Mouse (Mus musculus) right cerebral cortex, postnatal 36 days (tissue): ENCODE measurements around the gene Gm21969.

ENCODE experiments used
- DNase-seq, 2 experiments: peaks; one replicate each; pipeline ENCODE4 v3.0.0; 2022; ENCODE audit warnings: low spot score in 2 of 2, mixed read lengths in 1 of 2

The Gm21969 gene

GRCm38 (mm10) chr4:139617001-139617364 is 14.0 kb downstream of the Gm21969 start:
- DNase-seq, result no peak

GRCm38 (mm10) chr4:139619765-139620164 is 16.8 kb downstream of the Gm21969 start:
- DNase-seq, result no peak

GRCm38 (mm10) chr4:139622373-139623282 is 19.6 kb downstream of the Gm21969 start, which contains the start of gene Aldh4a1:
Gene Aldh4a1 (plus strand): TSS chr4:139622866.
- peak; percentile 90 to 95 for DNase-seq

GRCm38 (mm10) chr4:139623434-139624115 is 20.6 kb downstream of the Gm21969 start:
- no peak for DNase-seq

GRCm38 (mm10) chr4:139624116-139624489 is 21.1 kb downstream of the Gm21969 start:
- DNase-seq, result no peak

- no peak for DNase-seq
These were observed 21.7 kb downstream of the Gm21969 start for GRCm38 (mm10) chr4:139624706-139625105.

GRCm38 (mm10) chr4:139627361-139627760 is 24.4 kb downstream of the Gm21969 start:
- DNase-seq, result no peak

GRCm38 (mm10) chr4:139630171-139630570 is 27.2 kb downstream of the Gm21969 start:
- no peak for DNase-seq

GRCm38 (mm10) chr4:139631141-139631540 is 28.2 kb downstream of the Gm21969 start:
- no peak for DNase-seq

- DNase-seq, result no peak
These were observed 28.7 kb downstream of the Gm21969 start for GRCm38 (mm10) chr4:139631569-139632253.

- DNase-seq, result no peak
These were observed 29.2 kb downstream of the Gm21969 start for GRCm38 (mm10) chr4:139632254-139632580.

- peak in 1 of 2 experiments; percentile 49 for DNase-seq
These were observed 33.4 kb downstream of the Gm21969 start for GRCm38 (mm10) chr4:139636373-139636772.

GRCm38 (mm10) chr4:139637847-139638246 is 34.9 kb downstream of the Gm21969 start:
- no peak for DNase-seq

- DNase-seq, result no peak
These were observed 35.4 kb downstream of the Gm21969 start for GRCm38 (mm10) chr4:139638356-139638755.

- DNase-seq, result no peak
These were observed 36.8 kb downstream of the Gm21969 start for GRCm38 (mm10) chr4:139639801-139640200.

GRCm38 (mm10) chr4:139640333-139640732 is 37.3 kb downstream of the Gm21969 start:
- no peak for DNase-seq

- no peak for DNase-seq
These were observed 37.8 kb downstream of the Gm21969 start for GRCm38 (mm10) chr4:139640775-139641174.

GRCm38 (mm10) chr4:139641829-139642425 is 38.9 kb downstream of the Gm21969 start:
- DNase-seq, result no peak

- DNase-seq, result peak; percentile 59 to 69
These were observed 41.0 kb downstream of the Gm21969 start for GRCm38 (mm10) chr4:139643972-139644371.

GRCm38 (mm10) chr4:139646916-139647315 is 43.9 kb downstream of the Gm21969 start:
- no peak for DNase-seq

GRCm38 (mm10) chr4:139650086-139650743 is 47.2 kb downstream of the Gm21969 start:
- no peak for DNase-seq
